ENCODE assay signal across 10 mouse cellular contexts in genomic region chr14:114685133-114685532, GRCm38 (mm10).
DNase-seq lines count a peak whose midpoint lies in the region.
"Had no signal": no experiment of that assay in that cellular context is flagged by ENCODE, and none has a peak within 500 bp of the region (broad histone marks: within the 10 kb centered on the region; RNA-seq: fewer than 3 reads in every experiment).

No protein-coding gene starts in this region.

- peak; percentile 0 to 1 for DNase-seq in adrenal gland, postnatal 36 days
- DNase-seq in adrenal gland, adult 8-10 months: no peak
- DNase-seq in kidney, postnatal 25 days: peak; percentile 32 to 39
- DNase-seq in kidney, adult 18-20 months: no peak
- DNase-seq in A20 (ENCODE audit: low read depth, low spot score): peak; percentile 59
- peak; percentile 9 for DNase-seq in forelimb bud, embryonic 11.5 days (ENCODE audit: low read depth, low spot score)
- DNase-seq in limb, embryonic 10.5 days (ENCODE audit: low spot score): no peak
- DNase-seq in heart, adult 9 months (ENCODE audit: low spot score in 2 of 2): no peak
- DNase-seq: adrenal gland, postnatal 10 days; heart, postnatal 10 days had no signal

- 56% methylated on average over 1 of the region's 1 CpGs for WGBS in limb, embryonic 10.5 days

- no peaks in the 10 kb centered on the region for H3K36me3 ChIP-seq in limb, embryonic 10.5 days

- no peaks in the 10 kb centered on the region for H3K27me3 ChIP-seq in limb, embryonic 10.5 days (ENCODE audit: low read depth, poor library complexity, severe bottlenecking)

- H3K9me3 ChIP-seq in limb, embryonic 10.5 days (replicated peaks): no peaks in the 10 kb centered on the region

- H3K27ac ChIP-seq in limb, embryonic 10.5 days: no peak overlapping the region

- H3K4me3 ChIP-seq in limb, embryonic 10.5 days: no peak overlapping the region

- H3K4me1 ChIP-seq in limb, embryonic 10.5 days: no peaks in the 10 kb centered on the region

Comparison
In these comparisons a context has a peak if more than half of its experiments do, and no peak if none do; other contexts are left out.
1. DNase-seq: peak in adrenal gland, postnatal 36 days (2 of 2), kidney, postnatal 25 days (2 of 2), A20 (single experiment) and forelimb bud, embryonic 11.5 days (single experiment); none in adrenal gland, adult 8-10 months (single experiment), kidney, adult 18-20 months (single experiment), limb, embryonic 10.5 days (single experiment) and heart, adult 9 months (0 of 2).